Mouse (Mus musculus): ENCODE measurements around the gene Prtg. TPM values are rescaled to one million over a fixed set of nuclear protein-coding genes. Genes with fewer than 3 reads are reported as not detected.

Prtg gene
- total and polyA plus RNA-seq, 3 experiments = not detected

GRCm38 (mm10) chr9:72894796-72895352 lies 88.2 kb downstream of the Prtg start (continued):
- TF ChIP-seq MXI1 (IDR thresholded peaks at IDR 0.05; ENCODE audit: low read depth, low read length) (peak; percentile 29; the same call in 1 of the 2 replicates), MYB (IDR thresholded peaks at IDR 0.05; ENCODE audit: low read depth, low read length) (peak; percentile 58; the same call in 1 of the 2 replicates), SIN3A (IDR thresholded peaks at IDR 0.05; ENCODE audit: low read length) (no peak), POLR2A (IDR thresholded peaks at IDR 0.05; ENCODE audit: control insufficient read depth in 1 of 2, insufficient read depth in 1 of 2, low read depth in 1 of 2, low read length in 2 of 2, poor library complexity in 1 of 2) (no peak), RAD21 (IDR thresholded peaks at IDR 0.05; ENCODE audit: low read depth, low read length) (peak; percentile 55), ELF1 (IDR thresholded peaks at IDR 0.05; ENCODE audit: low read depth, low read length) (no peak), CTCF (IDR thresholded peaks at IDR 0.05 in 2 of 3, conservative IDR thresholded peaks at IDR 0.05 in 1 of 3; ENCODE audit: control insufficient read depth in 1 of 3, insufficient read depth in 1 of 3, low read depth in 2 of 3, low read length in 3 of 3, poor library complexity in 1 of 3, severe bottlenecking in 1 of 3) (peak; percentile 42 to 64 (median 54)), POLR2AphosphoS5 (IDR thresholded peaks at IDR 0.05; ENCODE audit: borderline replicate concordance, low read depth, low read length) (no peak), UBTF (IDR thresholded peaks at IDR 0.05; ENCODE audit: borderline replicate concordance, insufficient read depth, low read depth, low read length) (no peak), MYC (IDR thresholded peaks at IDR 0.05; ENCODE audit: low read depth, low read length) (peak; percentile 85; the same call in 1 of the 2 replicates), HCFC1 (IDR thresholded peaks at IDR 0.05; ENCODE audit: low read depth, low read length) (0 out of 2 replicates have a peak, but pooled peaks have one; percentile 20), CHD2 (IDR thresholded peaks at IDR 0.05; ENCODE audit: low read length) (no peak), MAFK (IDR thresholded peaks at IDR 0.05; ENCODE audit: borderline replicate concordance, low read depth, low read length) (no peak), TBP (IDR thresholded peaks at IDR 0.05; ENCODE audit: low read depth, low read length) (no peak), CHD1 (IDR thresholded peaks at IDR 0.05; ENCODE audit: low read depth, low read length) (no peak), ZKSCAN1 (IDR thresholded peaks at IDR 0.05; ENCODE audit: low read depth, low read length) (no peak), KAT2A (conservative IDR thresholded peaks at IDR 0.05; ENCODE audit: low read depth, low read length) (no peak), BHLHE40 (IDR thresholded peaks at IDR 0.05; ENCODE audit: borderline replicate concordance, low read depth, low read length) (no peak)

GRCm38 (mm10) chr9:72902057-72902456 lies 95.4 kb downstream of the Prtg start:
- H3K4me3 ChIP-seq (ENCODE audit: control insufficient read depth in 1 of 2, insufficient read depth in 1 of 2, low read depth in 2 of 2, low read length in 2 of 2) = no peak overlapping the region
- TF ChIP-seq E2F4 (IDR thresholded peaks at IDR 0.05; ENCODE audit: borderline replicate concordance, low read depth, low read length) (no peak), ETS1 (IDR thresholded peaks at IDR 0.05; ENCODE audit: low read depth, low read length) (no peak), GABPA (IDR thresholded peaks at IDR 0.05; ENCODE audit: low read depth, low read length) (no peak), TCF12 (IDR thresholded peaks at IDR 0.05; ENCODE audit: low read depth, low read length) (no peak), KAT2A (conservative IDR thresholded peaks at IDR 0.05; ENCODE audit: low read depth, low read length) (no peak), MAFK (IDR thresholded peaks at IDR 0.05; ENCODE audit: borderline replicate concordance, low read depth, low read length) (no peak), ZC3H11A (IDR thresholded peaks at IDR 0.05; ENCODE audit: low read depth, low read length) (no peak), RAD21 (IDR thresholded peaks at IDR 0.05; ENCODE audit: low read depth, low read length) (no peak), HCFC1 (IDR thresholded peaks at IDR 0.05; ENCODE audit: low read depth, low read length) (no peak), NELFE (IDR thresholded peaks at IDR 0.05; ENCODE audit: low read depth, low read length) (no peak), RCOR1 (IDR thresholded peaks at IDR 0.05; ENCODE audit: low read depth, low read length) (no peak), UBTF (IDR thresholded peaks at IDR 0.05; ENCODE audit: borderline replicate concordance, insufficient read depth, low read depth, low read length) (no peak), ZNF384 (IDR thresholded peaks at IDR 0.05; ENCODE audit: low read depth, low read length) (no peak), USF2 (IDR thresholded peaks at IDR 0.05; ENCODE audit: borderline replicate concordance in 1 of 2, insufficient read depth in 1 of 2, low read depth in 1 of 2, low read length in 2 of 2) (no peak), JUND (IDR thresholded peaks at IDR 0.05; ENCODE audit: low read depth, low read length) (no peak), SMC3 (IDR thresholded peaks at IDR 0.05; ENCODE audit: low read depth, low read length) (no peak)
- no peaks in the 10 kb centered on the region; a peak in 1 of 4 replicates for H3K27me3 ChIP-seq (ENCODE audit: control insufficient read depth in 1 of 2, insufficient read depth in 2 of 2, low read length in 2 of 2)
- peaks cover 0 to 11% of the 10 kb centered on the region in 2 experiments; a peak in 2 of 4 replicates for H3K36me3 ChIP-seq (ENCODE audit: control insufficient read depth in 1 of 2, insufficient read depth in 2 of 2, low read length in 2 of 2)
- H3K9me3 ChIP-seq (replicated peaks; ENCODE audit: insufficient read depth, low read length) = no peaks in the 10 kb centered on the region
- H3K79me2 ChIP-seq (ENCODE audit: control insufficient read depth, insufficient read depth, low read length, poor library complexity) = no peaks in the 10 kb centered on the region
- no peak overlapping the region for H3K27ac ChIP-seq (ENCODE audit: control insufficient read depth, low read depth, low read length)
- no peak overlapping the region for H3K9ac ChIP-seq (ENCODE audit: control insufficient read depth, low read depth, low read length, poor library complexity, severe bottlenecking)
- DNase-seq (ENCODE audit: low read depth, low spot score) = no peak
- H3K4me1 ChIP-seq (ENCODE audit: control insufficient read depth in 1 of 2, insufficient read depth in 2 of 2, low read length in 2 of 2) = peaks cover 2 to 11% of the 10 kb centered on the region in 2 experiments; a peak in 3 of 4 replicates

All from MEL (cell line).